Mouse (Mus musculus): ENCODE measurements around the gene Usp15.

DNA sequence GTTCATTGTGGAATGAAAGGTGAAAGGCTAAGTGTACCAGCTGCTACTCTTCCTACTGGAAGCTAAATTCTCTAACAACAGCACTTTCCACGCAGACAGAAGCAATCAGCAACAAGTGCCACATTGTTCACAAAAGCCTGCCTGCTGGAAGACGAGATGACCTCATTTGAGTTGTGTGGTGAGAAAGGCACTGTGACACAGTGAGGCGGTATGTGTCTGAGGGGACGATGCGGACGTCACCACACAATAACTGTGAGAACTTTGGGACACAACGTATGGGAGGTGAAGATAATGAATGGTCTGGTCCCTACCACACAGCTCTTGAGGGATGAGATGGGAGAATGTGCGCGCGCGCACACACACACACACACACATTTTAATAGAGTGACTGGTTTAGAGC lies 86.2 kb downstream of the Usp15 start:
- TF ChIP-seq CTCF (IDR thresholded peaks at IDR 0.05; ENCODE audit: borderline replicate concordance, extremely low read depth, insufficient read depth, insufficient read length) = no peak
- no peak for TF ChIP-seq POLR2A (IDR thresholded peaks at IDR 0.05; ENCODE audit: borderline replicate concordance, extremely low read depth, insufficient read depth, insufficient read length, poor library complexity, severe bottlenecking)
